Mouse (Mus musculus): ENCODE data around the gene Trim25. TPM values are rescaled to one million over a fixed set of nuclear protein-coding genes. Genes with fewer than 3 reads are reported as not detected.
A peak's percentile ranks its signal among the peaks of the same experiment; 100 is the strongest.

Trim25 gene
- 15.9 and 16.7 TPM in 2 replicates for polyA plus RNA-seq (2014; fragmentation: Nextera tagmentation; extraction: Ambion mirVana)

GRCm38 (mm10) chr11:88998974-88999722 lies at the start of gene Trim25:
Gene Trim25, plus strand, starts transcription at chr11:88999376.
- H3K4me2 ChIP-seq (ENCODE audit: low read length), result peak within 1 kb of the TSS; percentile 73
- no peaks in the 10 kb centered on the region; the same call in 1 of the 2 replicates for H3K36me3 ChIP-seq (ENCODE audit: control insufficient read depth, insufficient read depth, low read length)
- peak; percentile 84 for ATAC-seq (ENCODE audit: insufficient number of reproducible peaks, insufficient read depth, low FRiP score, low read depth)
- H3K4me3 ChIP-seq (ENCODE audit: control insufficient read depth in 1 of 2, insufficient read depth in 1 of 2, low read depth in 1 of 2, low read length in 2 of 2), result peak within 1 kb of the TSS; percentile 57 to 69
- WGBS, result 1% methylated on average over 48 of the region's 48 CpGs
- H3K27ac ChIP-seq (replicated peaks in 1 of 2; ENCODE audit: control insufficient read depth in 1 of 2, insufficient read depth in 1 of 2, low read depth in 2 of 2, low read length in 2 of 2), result peak within 1 kb of the TSS; percentile 46 to 68
- no peaks in the 10 kb centered on the region for H3K27me3 ChIP-seq (ENCODE audit: control insufficient read depth, insufficient read depth, low read length)
- peak within 1 kb of the TSS; percentile 81 for H3K9ac ChIP-seq (ENCODE audit: low read length)
- H3K9me3 ChIP-seq (ENCODE audit: control insufficient read depth, low read length), result no peaks in the 10 kb centered on the region
- H3K4me1 ChIP-seq (ENCODE audit: control insufficient read depth in 2 of 2, insufficient read depth in 2 of 2, low read length in 2 of 2), result peaks cover 18 to 28% of the 10 kb centered on the region in 2 experiments

DNA sequence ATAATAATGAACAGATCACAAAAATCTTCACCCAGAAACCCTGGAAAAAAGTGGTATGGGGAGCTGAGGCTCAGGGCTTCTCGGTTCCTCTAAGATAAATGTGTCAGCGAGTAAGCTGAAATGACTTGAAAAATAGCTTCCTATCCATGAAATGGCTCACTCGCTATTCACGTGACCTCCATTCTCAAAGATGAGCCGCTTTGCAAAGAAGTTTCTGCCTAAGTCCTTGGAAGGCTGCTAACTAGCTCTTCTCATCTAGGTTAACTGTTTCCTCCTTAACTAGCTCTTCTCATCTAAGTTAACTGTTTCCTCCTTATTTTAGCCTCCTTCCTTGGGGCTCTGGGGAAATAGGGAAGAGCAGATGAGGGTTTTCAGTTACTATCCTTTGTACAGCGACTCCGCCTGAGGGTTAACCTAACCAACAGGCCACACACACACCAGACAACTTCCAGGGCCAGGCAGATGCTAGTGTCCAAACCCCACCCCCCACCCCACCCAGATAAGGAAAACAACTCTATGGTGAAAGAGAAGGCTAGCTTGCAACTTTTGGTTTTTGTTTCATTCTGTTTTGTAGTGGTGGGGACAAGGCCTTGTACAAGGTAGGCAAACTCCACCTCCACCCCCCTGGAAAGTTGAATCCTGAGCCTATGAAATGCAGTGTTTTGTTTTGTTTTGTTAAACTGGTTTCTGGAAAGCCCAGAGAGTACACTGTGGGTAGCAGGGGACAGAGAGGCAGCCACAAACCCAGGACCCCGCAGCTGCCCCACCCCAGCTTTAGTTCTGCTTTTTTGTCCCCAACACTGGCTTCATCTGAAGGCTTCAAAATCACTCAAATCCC lies 49.2 kb upstream of the Trim25 start:
- Histone ChIP-seq H3K9ac (ENCODE audit: low read length) (no peak overlapping the region), H3K4me3 (ENCODE audit: control insufficient read depth in 1 of 2, insufficient read depth in 1 of 2, low read depth in 1 of 2, low read length in 2 of 2) (no peak overlapping the region), H3K4me1 (ENCODE audit: control insufficient read depth in 2 of 2, insufficient read depth in 2 of 2, low read length in 2 of 2) (peaks cover 0 to 4% of the 10 kb centered on the region in 2 experiments; a peak in 1 of 4 replicates), H3K27ac (replicated peaks in 1 of 2; ENCODE audit: control insufficient read depth in 1 of 2, insufficient read depth in 1 of 2, low read depth in 2 of 2, low read length in 2 of 2) (no peak overlapping the region), H3K9me3 (ENCODE audit: control insufficient read depth, low read length) (no peaks in the 10 kb centered on the region), H3K27me3 (ENCODE audit: control insufficient read depth, insufficient read depth, low read length) (no peaks in the 10 kb centered on the region), H3K36me3 (ENCODE audit: control insufficient read depth, insufficient read depth, low read length) (peaks cover 37% of the 10 kb centered on the region), H3K4me2 (ENCODE audit: low read length) (no peak overlapping the region)
- 81% methylated on average over 8 of the region's 8 CpGs for WGBS
- ATAC-seq (ENCODE audit: insufficient number of reproducible peaks, insufficient read depth, low FRiP score, low read depth), result no peak

DNA sequence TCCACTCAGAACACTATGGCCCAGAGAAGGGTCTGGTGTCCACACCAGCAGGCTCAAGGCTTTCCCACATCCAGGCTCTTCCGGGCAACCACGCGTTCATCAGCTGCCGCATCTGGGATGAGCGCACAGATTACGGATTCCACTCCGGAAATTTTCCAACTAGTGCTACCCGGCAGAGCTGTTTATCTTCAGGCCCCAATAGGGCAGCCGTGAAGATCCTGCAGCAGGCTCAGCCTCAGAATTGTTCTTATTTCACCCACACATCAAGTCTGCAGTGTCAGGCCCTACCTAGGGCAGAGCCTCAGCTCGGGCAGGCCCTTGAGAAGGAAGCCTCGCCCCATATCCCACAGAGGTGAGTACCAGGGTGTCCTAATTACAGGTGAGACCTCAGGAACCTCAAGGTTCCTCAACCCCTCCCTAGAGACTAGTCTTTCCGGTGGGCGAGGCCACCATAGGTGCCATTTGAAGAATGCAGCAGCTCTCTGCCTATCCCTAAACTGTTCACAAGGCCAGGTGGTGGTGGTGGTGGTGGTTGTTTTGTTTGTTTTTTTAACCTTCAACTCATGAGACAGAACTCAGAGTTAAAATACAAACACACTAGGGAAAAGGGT lies 48.4 kb upstream of the Trim25 start:
- H3K4me2 ChIP-seq (ENCODE audit: low read length), result no peak overlapping the region
- H3K4me1 ChIP-seq (ENCODE audit: control insufficient read depth in 2 of 2, insufficient read depth in 2 of 2, low read length in 2 of 2), result peaks cover 0 to 4% of the 10 kb centered on the region in 2 experiments; a peak in 1 of 4 replicates
- no peaks in the 10 kb centered on the region for H3K27me3 ChIP-seq (ENCODE audit: control insufficient read depth, insufficient read depth, low read length)
- H3K27ac ChIP-seq (replicated peaks in 1 of 2; ENCODE audit: control insufficient read depth in 1 of 2, insufficient read depth in 1 of 2, low read depth in 2 of 2, low read length in 2 of 2), result no peak overlapping the region
- no peak overlapping the region for H3K9ac ChIP-seq (ENCODE audit: low read length)
- H3K9me3 ChIP-seq (ENCODE audit: control insufficient read depth, low read length), result no peaks in the 10 kb centered on the region
- 76% methylated on average over 13 of the region's 13 CpGs for WGBS
- H3K36me3 ChIP-seq (ENCODE audit: control insufficient read depth, insufficient read depth, low read length), result peaks cover 30% of the 10 kb centered on the region
- no peak overlapping the region for H3K4me3 ChIP-seq (ENCODE audit: control insufficient read depth in 1 of 2, insufficient read depth in 1 of 2, low read depth in 1 of 2, low read length in 2 of 2)
- ATAC-seq (ENCODE audit: insufficient number of reproducible peaks, insufficient read depth, low FRiP score, low read depth), result no peak

DNA sequence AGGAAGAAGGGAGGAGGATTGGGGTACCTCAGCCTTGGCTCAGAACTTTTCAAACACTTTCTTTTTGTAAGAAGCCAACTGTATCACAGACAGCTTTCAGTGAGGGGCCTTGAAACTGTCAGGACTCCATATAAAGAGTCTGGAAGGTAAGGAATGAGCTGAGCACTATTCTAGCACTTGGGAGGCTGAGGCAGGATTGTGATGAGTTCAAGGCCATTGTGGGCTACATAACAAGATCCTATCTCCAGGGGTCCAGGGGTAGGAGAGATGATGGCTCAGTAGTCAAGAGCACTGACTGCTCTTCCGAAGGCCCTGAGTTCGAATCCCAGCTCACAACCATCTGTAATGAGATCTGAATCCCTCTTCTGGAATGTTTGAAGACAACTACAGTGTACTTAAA lies 47.6 kb upstream of the Trim25 start:
- WGBS, result 81% methylated on average over 2 of the region's 2 CpGs
- no peaks in the 10 kb centered on the region for H3K9me3 ChIP-seq (ENCODE audit: control insufficient read depth, low read length)
- ATAC-seq (ENCODE audit: insufficient number of reproducible peaks, insufficient read depth, low FRiP score, low read depth), result no peak

DNA sequence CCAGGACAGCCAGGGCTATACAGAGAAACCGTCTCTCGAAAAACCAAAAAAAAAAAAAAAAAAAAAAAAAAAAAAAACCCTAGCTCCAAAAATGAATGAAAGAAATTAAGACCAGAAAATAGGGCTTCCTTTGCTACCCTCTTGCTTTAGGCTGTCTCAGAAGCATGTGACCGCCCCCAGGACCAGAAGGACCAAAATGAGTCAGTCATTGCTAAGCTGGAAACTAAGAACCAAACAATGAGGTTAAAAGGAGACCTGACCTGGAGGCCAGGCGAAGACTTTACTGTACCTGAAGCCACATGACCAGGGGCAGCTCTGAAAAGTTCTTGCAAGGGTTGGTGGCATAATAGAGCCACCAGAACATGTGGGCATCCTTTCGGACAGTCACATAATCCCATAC lies 47.1 kb upstream of the Trim25 start:
- no peak overlapping the region for H3K27ac ChIP-seq (replicated peaks in 1 of 2; ENCODE audit: control insufficient read depth in 1 of 2, insufficient read depth in 1 of 2, low read depth in 2 of 2, low read length in 2 of 2)
- H3K27me3 ChIP-seq (ENCODE audit: control insufficient read depth, insufficient read depth, low read length), result no peaks in the 10 kb centered on the region
- WGBS, result 92% methylated on average over 5 of the region's 5 CpGs
- H3K4me2 ChIP-seq (ENCODE audit: low read length), result no peak overlapping the region
- H3K9ac ChIP-seq (ENCODE audit: low read length), result no peak overlapping the region
- peaks cover 22% of the 10 kb centered on the region; the same call in 1 of the 2 replicates for H3K36me3 ChIP-seq (ENCODE audit: control insufficient read depth, insufficient read depth, low read length)
- peaks cover 0 to 4% of the 10 kb centered on the region in 2 experiments; a peak in 1 of 4 replicates for H3K4me1 ChIP-seq (ENCODE audit: control insufficient read depth in 2 of 2, insufficient read depth in 2 of 2, low read length in 2 of 2)
- H3K4me3 ChIP-seq (ENCODE audit: control insufficient read depth in 1 of 2, insufficient read depth in 1 of 2, low read depth in 1 of 2, low read length in 2 of 2), result no peak overlapping the region
- no peaks in the 10 kb centered on the region for H3K9me3 ChIP-seq (ENCODE audit: control insufficient read depth, low read length)
- ATAC-seq (ENCODE audit: insufficient number of reproducible peaks, insufficient read depth, low FRiP score, low read depth), result no peak

More for the DNA sequence above, 47.6 kb upstream of the Trim25 start:
- H3K4me1 ChIP-seq (ENCODE audit: control insufficient read depth in 2 of 2, insufficient read depth in 2 of 2, low read length in 2 of 2), result peaks cover 0 to 4% of the 10 kb centered on the region in 2 experiments; a peak in 1 of 4 replicates
- no peak overlapping the region for H3K27ac ChIP-seq (replicated peaks in 1 of 2; ENCODE audit: control insufficient read depth in 1 of 2, insufficient read depth in 1 of 2, low read depth in 2 of 2, low read length in 2 of 2)
- no peak overlapping the region for H3K4me3 ChIP-seq (ENCODE audit: control insufficient read depth in 1 of 2, insufficient read depth in 1 of 2, low read depth in 1 of 2, low read length in 2 of 2)
- peaks cover 27% of the 10 kb centered on the region; the same call in 1 of the 2 replicates for H3K36me3 ChIP-seq (ENCODE audit: control insufficient read depth, insufficient read depth, low read length)
- H3K9ac ChIP-seq (ENCODE audit: low read length), result no peak overlapping the region
- no peak overlapping the region for H3K4me2 ChIP-seq (ENCODE audit: low read length)
- no peaks in the 10 kb centered on the region for H3K27me3 ChIP-seq (ENCODE audit: control insufficient read depth, insufficient read depth, low read length)

DNA sequence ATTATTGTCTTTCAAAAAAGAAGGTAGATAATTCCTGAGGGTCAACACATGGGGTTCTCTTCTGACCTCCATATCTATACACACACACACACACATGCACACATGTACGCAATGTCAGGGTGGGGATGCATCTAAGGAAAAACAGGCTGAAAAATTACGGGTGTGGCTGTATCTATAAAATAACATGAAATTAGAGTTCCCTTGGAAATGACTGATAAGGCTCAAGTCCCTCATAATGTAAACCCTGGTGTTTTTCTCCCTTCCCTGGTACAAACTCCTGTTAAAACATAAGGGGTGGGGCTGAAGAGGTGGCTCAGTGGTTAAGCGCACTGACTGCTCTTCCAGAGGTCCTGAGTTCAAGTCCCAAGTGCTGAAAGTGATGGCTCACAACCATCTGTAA lies 45.6 kb upstream of the Trim25 start:
- ATAC-seq (ENCODE audit: insufficient number of reproducible peaks, insufficient read depth, low FRiP score, low read depth), result no peak
- peaks cover 0 to 4% of the 10 kb centered on the region in 2 experiments; a peak in 1 of 4 replicates for H3K4me1 ChIP-seq (ENCODE audit: control insufficient read depth in 2 of 2, insufficient read depth in 2 of 2, low read length in 2 of 2)
- H3K27me3 ChIP-seq (ENCODE audit: control insufficient read depth, insufficient read depth, low read length), result no peaks in the 10 kb centered on the region
- WGBS, result 86% methylated on average over 3 of the region's 3 CpGs
- no peak overlapping the region for H3K4me2 ChIP-seq (ENCODE audit: low read length)
- no peak overlapping the region for H3K9ac ChIP-seq (ENCODE audit: low read length)
- H3K9me3 ChIP-seq (ENCODE audit: control insufficient read depth, low read length), result no peaks in the 10 kb centered on the region
- peaks cover 21% of the 10 kb centered on the region; the same call in 1 of the 2 replicates for H3K36me3 ChIP-seq (ENCODE audit: control insufficient read depth, insufficient read depth, low read length)
- H3K4me3 ChIP-seq (ENCODE audit: control insufficient read depth in 1 of 2, insufficient read depth in 1 of 2, low read depth in 1 of 2, low read length in 2 of 2), result no peak overlapping the region
- H3K27ac ChIP-seq (replicated peaks in 1 of 2; ENCODE audit: control insufficient read depth in 1 of 2, insufficient read depth in 1 of 2, low read depth in 2 of 2, low read length in 2 of 2), result no peak overlapping the region

- no peak for ATAC-seq (ENCODE audit: insufficient number of reproducible peaks, insufficient read depth, low FRiP score, low read depth)
- Histone ChIP-seq H3K4me3 (ENCODE audit: control insufficient read depth in 1 of 2, insufficient read depth in 1 of 2, low read depth in 1 of 2, low read length in 2 of 2) (peak overlapping the region; percentile 52 to 67), H3K36me3 (ENCODE audit: control insufficient read depth, insufficient read depth, low read length) (peaks cover 15% of the 10 kb centered on the region; the same call in 1 of the 2 replicates), H3K9ac (ENCODE audit: low read length) (peak overlapping the region; percentile 69), H3K4me2 (ENCODE audit: low read length) (peak overlapping the region; percentile 67), H3K9me3 (ENCODE audit: control insufficient read depth, low read length) (no peaks in the 10 kb centered on the region), H3K4me1 (ENCODE audit: control insufficient read depth in 2 of 2, insufficient read depth in 2 of 2, low read length in 2 of 2) (peaks cover 0 to 4% of the 10 kb centered on the region in 2 experiments; a peak in 1 of 4 replicates), H3K27me3 (ENCODE audit: control insufficient read depth, insufficient read depth, low read length) (no peaks in the 10 kb centered on the region), H3K27ac (replicated peaks in 1 of 2; ENCODE audit: control insufficient read depth in 1 of 2, insufficient read depth in 1 of 2, low read depth in 2 of 2, low read length in 2 of 2) (peak overlapping the region; percentile 12 to 33; a peak in 2 of 4 replicates)
- WGBS, result 1% methylated on average over 4 of the region's 4 CpGs
Measured at GRCm38 (mm10) chr11:88954803-88955202, 44.4 kb upstream of the Trim25 start.
